ENCODE assay signal across 8 mouse cellular contexts in genomic region chr11:99147041-99147919, GRCm38 (mm10). TPM values are rescaled to one million over a fixed set of nuclear protein-coding genes. Genes with fewer than 3 reads are reported as not detected.
DNase-seq lines count a peak whose midpoint lies in the region; ATAC-seq and TF ChIP-seq lines count a peak whose summit lies in the region.

No protein-coding gene starts in this region.

- TF ChIP-seq EP300 in liver, postnatal 0 days (IDR thresholded peaks at IDR 0.05; ENCODE audit: low read depth): no peak

- H3K4me1 ChIP-seq in liver, embryonic 11.5 days (replicated peaks; ENCODE audit: control insufficient read depth, insufficient read depth, low read length): peaks cover 48% of the 10 kb centered on the region
- H3K4me1 ChIP-seq in liver, postnatal 0 days (ENCODE audit: insufficient read depth): peaks cover 24% of the 10 kb centered on the region
- peaks cover 59% of the 10 kb centered on the region for H3K4me1 ChIP-seq in embryonic facial prominence, embryonic 15.5 days
- peaks cover 12% of the 10 kb centered on the region for H3K4me1 ChIP-seq in midbrain, embryonic 16.5 days (ENCODE audit: control insufficient read depth, insufficient read depth, low read length)

- TF ChIP-seq CTCF in liver, postnatal 0 days (IDR thresholded peaks at IDR 0.05; ENCODE audit: low read depth): no peak

- H3K9me3 ChIP-seq in liver, embryonic 11.5 days (ENCODE audit: control insufficient read depth, low read length): no peaks in the 10 kb centered on the region
- H3K9me3 ChIP-seq in liver, postnatal 0 days (ENCODE audit: low read length): no peaks in the 10 kb centered on the region
- no peaks in the 10 kb centered on the region for H3K9me3 ChIP-seq in embryonic facial prominence, embryonic 15.5 days (replicated peaks)
- H3K9me3 ChIP-seq in midbrain, embryonic 16.5 days (replicated peaks; ENCODE audit: control insufficient read depth, low read length, poor library complexity, severe bottlenecking): no peaks in the 10 kb centered on the region

- no peaks in the 10 kb centered on the region for H3K36me3 ChIP-seq in liver, embryonic 11.5 days (ENCODE audit: control insufficient read depth, insufficient read depth, low read length)
- H3K36me3 ChIP-seq in liver, postnatal 0 days (replicated peaks; ENCODE audit: insufficient read depth, low read length): no peaks in the 10 kb centered on the region
- H3K36me3 ChIP-seq in embryonic facial prominence, embryonic 15.5 days: no peaks in the 10 kb centered on the region
- no peaks in the 10 kb centered on the region for H3K36me3 ChIP-seq in midbrain, embryonic 16.5 days (ENCODE audit: control insufficient read depth, insufficient read depth, low read length)

- 9% methylated on average over 17 of the region's 17 CpGs for WGBS in liver, embryonic 11.5 days
- WGBS in liver, postnatal 0 days (ENCODE audit: insufficient replicate concordance): 24% methylated on average over 17 of the region's 17 CpGs
- 28% methylated on average over 17 of the region's 17 CpGs for WGBS in embryonic facial prominence, embryonic 15.5 days
- 45% methylated on average over 17 of the region's 17 CpGs for WGBS in midbrain, embryonic 16.5 days

- no peak for ATAC-seq in liver, embryonic 11.5 days (replicated peaks; ENCODE audit: low FRiP score)
- no peak for ATAC-seq in liver, postnatal 0 days
- ATAC-seq in embryonic facial prominence, embryonic 15.5 days (ENCODE audit: insufficient number of reproducible peaks, low FRiP score, low TSS enrichment, low read depth): 0 out of 2 replicates have a peak, but pooled peaks have one; percentile 29
- no peak for ATAC-seq in midbrain, embryonic 16.5 days

- H3K4me2 ChIP-seq in liver, embryonic 11.5 days: peak overlapping the region; percentile 17
- no peak overlapping the region for H3K4me2 ChIP-seq in liver, postnatal 0 days (ENCODE audit: low read depth, low read length)
- no peak overlapping the region; the same call in 1 of the 2 replicates for H3K4me2 ChIP-seq in embryonic facial prominence, embryonic 15.5 days (replicated peaks)
- no peak overlapping the region for H3K4me2 ChIP-seq in midbrain, embryonic 16.5 days (ENCODE audit: low read length)

- no peak for DNase-seq in liver, embryonic 11.5 days (ENCODE audit: low spot score)
- DNase-seq in liver, postnatal 0 days: no peak
- peak; percentile 63 to 73 for DNase-seq in layer of hippocampus, adult 8-10 months (ENCODE audit: low spot score in 2 of 2)
- peak; percentile 53 for DNase-seq in yolk sac, embryonic 10.5 days (ENCODE audit: low spot score)
- no peak for DNase-seq in spleen, adult 18-20 months
- no peak for DNase-seq in gastrocnemius, postnatal 25 days

- no peak overlapping the region for H3K9ac ChIP-seq in liver, embryonic 11.5 days (ENCODE audit: low read depth, low read length)
- H3K9ac ChIP-seq in liver, postnatal 0 days (replicated peaks): no peak overlapping the region
- no peak overlapping the region for H3K9ac ChIP-seq in embryonic facial prominence, embryonic 15.5 days
- H3K9ac ChIP-seq in midbrain, embryonic 16.5 days (ENCODE audit: low read depth, low read length): peak overlapping the region; percentile 35; the same call in 1 of the 2 replicates

- peaks cover 11% of the 10 kb centered on the region for H3K27me3 ChIP-seq in liver, embryonic 11.5 days (replicated peaks; ENCODE audit: control insufficient read depth, insufficient read depth, low read length)
- H3K27me3 ChIP-seq in liver, postnatal 0 days (ENCODE audit: insufficient read depth, low read length): no peaks in the 10 kb centered on the region
- H3K27me3 ChIP-seq in embryonic facial prominence, embryonic 15.5 days: no peaks in the 10 kb centered on the region; the same call in 1 of the 2 replicates
- H3K27me3 ChIP-seq in midbrain, embryonic 16.5 days (ENCODE audit: control insufficient read depth, insufficient read depth, low read depth, low read length): peaks cover 3% of the 10 kb centered on the region; the same call in 1 of the 2 replicates

- H3K4me3 ChIP-seq in liver, embryonic 11.5 days (ENCODE audit: low read depth, low read length): no peak overlapping the region
- H3K4me3 ChIP-seq in liver, postnatal 0 days (ENCODE audit: low read depth, low read length): no peak overlapping the region
- H3K4me3 ChIP-seq in embryonic facial prominence, embryonic 15.5 days (replicated peaks): no peak overlapping the region
- no peak overlapping the region for H3K4me3 ChIP-seq in midbrain, embryonic 16.5 days (ENCODE audit: low read depth, low read length)

- H3K27ac ChIP-seq in liver, embryonic 11.5 days (ENCODE audit: low read depth, low read length): peak overlapping the region; percentile 81
- H3K27ac ChIP-seq in liver, postnatal 0 days (ENCODE audit: low read depth): no peak overlapping the region
- H3K27ac ChIP-seq in embryonic facial prominence, embryonic 15.5 days (replicated peaks): peak overlapping the region; percentile 96
- no peak overlapping the region for H3K27ac ChIP-seq in midbrain, embryonic 16.5 days (ENCODE audit: low read length)

RNA-seq across cellular contexts. Expression of gene Ccr7, which starts 7.6 kb away (rescaled TPM):
- polyA plus RNA-seq in liver, embryonic 11.5 days (2014; fragmentation: Nextera tagmentation; extraction: Ambion mirVana): 0.36 and 0.58 TPM in 2 replicates
- polyA plus RNA-seq in liver, postnatal 0 days (2015; fragmentation: Nextera tagmentation; extraction: Ambion mirVana): 1.5 and 1.6 TPM in 2 replicates
- 0.57 and 0.59 TPM in 2 replicates for polyA plus RNA-seq in embryonic facial prominence, embryonic 15.5 days (2015; fragmentation: Nextera tagmentation; extraction: Ambion mirVana)
- not detected for total RNA-seq in layer of hippocampus, adult 8-10 months (2022)
- polyA plus RNA-seq in midbrain, embryonic 16.5 days (2015; fragmentation: Nextera tagmentation; extraction: Ambion mirVana): 0.15 TPM in 1 of 2 replicates, not detected in the other
- not detected for total RNA-seq in gastrocnemius, postnatal 25 days (2021)

RNA-seq across cellular contexts. Expression of gene Tns4, which starts 58.2 kb away (rescaled TPM):
- polyA plus RNA-seq in liver, embryonic 11.5 days (2014; fragmentation: Nextera tagmentation; extraction: Ambion mirVana): 0.21 TPM in 1 of 2 replicates, not detected in the other
- polyA plus RNA-seq in liver, postnatal 0 days (2015; fragmentation: Nextera tagmentation; extraction: Ambion mirVana): 0.25 and 0.31 TPM in 2 replicates
- 2.7 and 2.8 TPM in 2 replicates for polyA plus RNA-seq in embryonic facial prominence, embryonic 15.5 days (2015; fragmentation: Nextera tagmentation; extraction: Ambion mirVana)
- under 1 TPM in 2 of 4 experiments, not detected in 2; 0.27 TPM for total RNA-seq in layer of hippocampus, adult 8-10 months (2022)
- polyA plus RNA-seq in midbrain, embryonic 16.5 days (2015; fragmentation: Nextera tagmentation; extraction: Ambion mirVana): 0.04 and 0.09 TPM in 2 replicates
- total RNA-seq in gastrocnemius, postnatal 25 days (2021): under 1 TPM in 1 of 2 experiments, not detected in 1; 0.05 TPM

Comparison
In these comparisons a context has a peak if more than half of its experiments do, and no peak if none do; other contexts are left out.
1. H3K27ac ChIP-seq: peak in liver, embryonic 11.5 days (single experiment) and embryonic facial prominence, embryonic 15.5 days (single experiment); none in liver, postnatal 0 days (single experiment) and midbrain, embryonic 16.5 days (single experiment).
2. DNase-seq: peak in layer of hippocampus, adult 8-10 months (2 of 2) and yolk sac, embryonic 10.5 days (single experiment); none in liver, embryonic 11.5 days (single experiment), liver, postnatal 0 days (single experiment), spleen, adult 18-20 months (0 of 2) and gastrocnemius, postnatal 25 days (single experiment).